Mouse (Mus musculus): Measurements from ENCODE around the gene Nsun6. TPM values are rescaled to one million over a fixed set of nuclear protein-coding genes. Genes with fewer than 3 reads are reported as not detected.

Nsun6 gene
- polyA plus RNA-seq (2015; fragmentation: Nextera tagmentation; extraction: Ambion mirVana), result 7.6 and 8.3 TPM in 2 replicates

GRCm38 (mm10) chr2:15054945-15055637 is at the start of gene Nsun6:
Gene Nsun6 (minus strand): TSS chr2:15055069.
- peak within 1 kb of the TSS; percentile 97 for H3K4me3 ChIP-seq
- peaks cover 36% of the 10 kb centered on the region for H3K4me1 ChIP-seq
- WGBS, result under 1% methylated on average over 75 of the region's 75 CpGs
- peak within 1 kb of the TSS; percentile 93 for H3K27ac ChIP-seq (replicated peaks)
- ATAC-seq (ENCODE audit: extremely low read depth, insufficient number of reproducible peaks, low FRiP score, low TSS enrichment), result peak; percentile 98
- H3K36me3 ChIP-seq, result no peaks in the 10 kb centered on the region
- no peaks in the 10 kb centered on the region for H3K27me3 ChIP-seq (replicated peaks)
- H3K9me3 ChIP-seq, result no peaks in the 10 kb centered on the region
- H3K4me2 ChIP-seq, result peak within 1 kb of the TSS; percentile 82
- peak within 1 kb of the TSS; percentile 98 for H3K9ac ChIP-seq

DNA sequence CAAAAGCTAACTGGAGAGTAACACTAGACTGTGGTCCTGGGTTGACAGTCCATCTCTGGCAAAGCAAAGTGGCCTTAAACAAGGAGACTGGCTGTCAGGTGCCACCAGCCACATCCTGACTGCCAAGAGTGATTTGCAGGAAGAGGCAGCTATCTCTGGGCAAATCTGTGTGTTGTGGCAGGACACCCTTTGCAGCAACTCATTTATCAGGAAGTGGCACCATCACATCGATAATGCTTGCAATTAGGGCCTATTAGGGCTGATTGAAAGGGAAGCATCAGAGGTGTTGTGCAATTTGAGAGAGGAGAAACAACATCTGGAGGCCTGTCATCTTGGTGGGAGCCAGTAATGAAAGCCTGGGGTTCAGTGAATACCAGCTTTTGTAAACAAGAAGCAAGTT is 49.5 kb upstream of the Nsun6 start:
- ATAC-seq (ENCODE audit: extremely low read depth, insufficient number of reproducible peaks, low FRiP score, low TSS enrichment), result no peak
- WGBS, result 41% methylated on average over 1 of the region's 1 CpGs

GRCm38 (mm10) chr2:15096514-15097090 is 41.7 kb upstream of the Nsun6 start:
- Histone ChIP-seq H3K4me1 (no peaks in the 10 kb centered on the region), H3K27ac (replicated peaks) (no peak overlapping the region), H3K9me3 (no peaks in the 10 kb centered on the region), H3K4me3 (no peak overlapping the region), H3K27me3 (replicated peaks) (no peaks in the 10 kb centered on the region), H3K36me3 (no peaks in the 10 kb centered on the region), H3K4me2 (no peak overlapping the region), H3K9ac (no peak overlapping the region)
- no peak for ATAC-seq (ENCODE audit: extremely low read depth, insufficient number of reproducible peaks, low FRiP score, low TSS enrichment)
- 49% methylated on average over 3 of the region's 3 CpGs for WGBS

More for the DNA sequence above, 49.5 kb upstream of the Nsun6 start:
- Histone ChIP-seq H3K9ac (no peak overlapping the region), H3K4me3 (no peak overlapping the region), H3K27me3 (replicated peaks) (no peaks in the 10 kb centered on the region), H3K9me3 (no peaks in the 10 kb centered on the region), H3K27ac (replicated peaks) (no peak overlapping the region), H3K4me1 (no peaks in the 10 kb centered on the region), H3K36me3 (no peaks in the 10 kb centered on the region), H3K4me2 (no peak overlapping the region)

DNA sequence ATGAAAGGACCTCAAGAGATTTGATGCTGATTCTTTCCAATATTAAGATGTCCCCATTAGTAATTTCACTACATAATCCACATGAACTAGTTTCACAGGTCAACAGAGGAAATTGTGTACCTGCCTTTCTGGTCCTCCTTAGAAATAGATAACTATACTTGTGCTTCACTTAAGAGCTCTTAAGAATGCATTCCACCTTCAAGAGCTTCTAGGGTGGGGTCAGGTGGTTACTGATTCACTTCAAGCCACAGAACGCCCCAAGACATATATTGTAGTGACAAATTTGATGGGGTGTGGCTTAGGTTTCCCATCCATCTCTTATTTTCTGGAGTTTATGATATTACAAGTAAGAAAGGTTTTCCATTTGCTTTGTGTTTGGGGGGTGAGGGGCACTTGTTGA is 32.4 kb upstream of the Nsun6 start:
- H3K9me3 ChIP-seq, result no peaks in the 10 kb centered on the region
- H3K9ac ChIP-seq, result no peak overlapping the region
- H3K4me3 ChIP-seq, result no peak overlapping the region
- no peak overlapping the region for H3K27ac ChIP-seq (replicated peaks)
- H3K4me2 ChIP-seq, result no peak overlapping the region
- peaks cover 21% of the 10 kb centered on the region for H3K36me3 ChIP-seq
- ATAC-seq (ENCODE audit: extremely low read depth, insufficient number of reproducible peaks, low FRiP score, low TSS enrichment), result no peak
- 66% methylated on average over 1 of the region's 1 CpGs for WGBS
- no peaks in the 10 kb centered on the region for H3K27me3 ChIP-seq (replicated peaks)
- H3K4me1 ChIP-seq, result no peaks in the 10 kb centered on the region

GRCm38 (mm10) chr2:15083702-15084101 is 28.8 kb upstream of the Nsun6 start:
- H3K4me1 ChIP-seq, result no peaks in the 10 kb centered on the region
- H3K27me3 ChIP-seq (replicated peaks), result no peaks in the 10 kb centered on the region
- H3K36me3 ChIP-seq, result peaks cover 51% of the 10 kb centered on the region
- no peak overlapping the region for H3K4me2 ChIP-seq
- ATAC-seq (ENCODE audit: extremely low read depth, insufficient number of reproducible peaks, low FRiP score, low TSS enrichment), result no peak
- H3K4me3 ChIP-seq, result no peak overlapping the region
- no peak overlapping the region for H3K27ac ChIP-seq (replicated peaks)
- WGBS, result 94% methylated on average over 2 of the region's 2 CpGs
- H3K9ac ChIP-seq, result no peak overlapping the region
- no peaks in the 10 kb centered on the region for H3K9me3 ChIP-seq

GRCm38 (mm10) chr2:15067091-15067490 is 12.2 kb upstream of the Nsun6 start:
- no peaks in the 10 kb centered on the region for H3K9me3 ChIP-seq
- no peak overlapping the region for H3K4me3 ChIP-seq
- no peaks in the 10 kb centered on the region for H3K27me3 ChIP-seq (replicated peaks)
- 63% methylated on average over 5 of the region's 5 CpGs for WGBS
- no peak for ATAC-seq (ENCODE audit: extremely low read depth, insufficient number of reproducible peaks, low FRiP score, low TSS enrichment)
- no peak overlapping the region for H3K9ac ChIP-seq
- peaks cover 34% of the 10 kb centered on the region for H3K4me1 ChIP-seq
- no peak overlapping the region for H3K4me2 ChIP-seq
- H3K36me3 ChIP-seq, result peaks cover 39% of the 10 kb centered on the region
- H3K27ac ChIP-seq (replicated peaks), result no peak overlapping the region

- H3K4me3 ChIP-seq, result no peak overlapping the region
- H3K9ac ChIP-seq, result no peak overlapping the region
- H3K27me3 ChIP-seq (replicated peaks), result no peaks in the 10 kb centered on the region
- no peak overlapping the region for H3K4me2 ChIP-seq
- ATAC-seq (ENCODE audit: extremely low read depth, insufficient number of reproducible peaks, low FRiP score, low TSS enrichment), result no peak
- H3K36me3 ChIP-seq, result peaks cover 26% of the 10 kb centered on the region
- H3K27ac ChIP-seq (replicated peaks), result 0 out of 2 replicates have a peak overlapping the region, but pooled peaks have one; percentile 24
- no peaks in the 10 kb centered on the region for H3K9me3 ChIP-seq
- peaks cover 35% of the 10 kb centered on the region for H3K4me1 ChIP-seq
- 59% methylated on average over 2 of the region's 2 CpGs for WGBS
These were observed 10.6 kb upstream of the Nsun6 start for GRCm38 (mm10) chr2:15065447-15065846.

- H3K9me3 ChIP-seq, result no peaks in the 10 kb centered on the region
- no peak overlapping the region for H3K4me2 ChIP-seq
- H3K9ac ChIP-seq, result no peak overlapping the region
- peaks cover 40% of the 10 kb centered on the region for H3K4me1 ChIP-seq
- no peaks in the 10 kb centered on the region for H3K27me3 ChIP-seq (replicated peaks)
- H3K4me3 ChIP-seq, result no peak overlapping the region
- no peak overlapping the region for H3K27ac ChIP-seq (replicated peaks)
- H3K36me3 ChIP-seq, result peaks cover 18% of the 10 kb centered on the region
- no peak for ATAC-seq (ENCODE audit: extremely low read depth, insufficient number of reproducible peaks, low FRiP score, low TSS enrichment)
- WGBS, result 77% methylated on average over 7 of the region's 7 CpGs
These were observed 9.8 kb upstream of the Nsun6 start for GRCm38 (mm10) chr2:15064380-15065269.

DNA sequence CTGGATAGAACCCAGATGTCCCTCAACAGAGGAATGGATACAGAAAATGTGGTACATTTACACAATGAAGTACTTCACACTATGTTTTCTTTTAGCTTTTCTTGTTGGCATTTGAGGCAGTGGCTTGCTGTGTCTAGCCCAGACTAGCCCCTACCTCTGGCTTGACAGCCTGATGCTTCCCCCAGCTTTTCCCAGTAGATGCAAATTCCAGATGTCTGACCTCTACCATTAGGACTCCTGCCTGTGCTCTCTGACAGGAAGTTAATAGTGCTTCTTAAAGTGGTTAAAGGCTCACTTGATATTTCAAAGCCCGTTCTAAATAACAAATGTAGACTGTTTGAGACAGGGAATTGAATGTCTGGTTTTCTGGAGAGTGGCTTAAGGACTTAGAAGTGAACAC is 8.9 kb upstream of the Nsun6 start:
- no peak for ATAC-seq (ENCODE audit: extremely low read depth, insufficient number of reproducible peaks, low FRiP score, low TSS enrichment)

DNA sequence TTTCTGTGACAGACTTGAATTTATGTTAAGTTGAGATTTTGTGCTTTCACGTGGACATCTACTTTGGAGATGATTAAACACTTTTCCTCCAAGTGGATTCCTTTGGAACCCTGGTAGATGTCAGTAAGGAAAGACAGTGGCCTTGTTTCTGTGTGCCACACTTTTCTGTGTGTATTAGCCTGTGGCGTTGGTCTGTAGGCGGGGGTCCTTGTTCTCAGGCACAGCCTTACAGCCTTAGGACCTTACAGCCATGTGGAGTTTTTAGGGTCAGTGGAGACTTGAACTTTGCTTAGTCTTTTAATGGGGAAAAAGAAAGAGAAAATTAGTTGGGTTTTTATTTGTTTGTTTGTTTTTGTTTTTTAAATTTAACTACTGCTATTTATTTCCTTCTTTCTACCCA is 6.0 kb upstream of the Nsun6 start:
- Histone ChIP-seq H3K36me3 (no peaks in the 10 kb centered on the region), H3K4me1 (peaks cover 60% of the 10 kb centered on the region), H3K27me3 (replicated peaks) (no peaks in the 10 kb centered on the region), H3K4me2 (no peak overlapping the region), H3K27ac (replicated peaks) (no peak overlapping the region), H3K9ac (no peak overlapping the region), H3K9me3 (no peaks in the 10 kb centered on the region), H3K4me3 (no peak overlapping the region)
- no peak for ATAC-seq (ENCODE audit: extremely low read depth, insufficient number of reproducible peaks, low FRiP score, low TSS enrichment)
- WGBS, result 82% methylated on average over 3 of the region's 3 CpGs

More for the DNA sequence above, 8.9 kb upstream of the Nsun6 start:
- H3K9me3 ChIP-seq, result no peaks in the 10 kb centered on the region
- H3K4me2 ChIP-seq, result no peak overlapping the region
- H3K4me1 ChIP-seq, result peaks cover 40% of the 10 kb centered on the region
- H3K36me3 ChIP-seq, result peaks cover 12% of the 10 kb centered on the region
- no peaks in the 10 kb centered on the region for H3K27me3 ChIP-seq (replicated peaks)
- no peak overlapping the region for H3K9ac ChIP-seq
- 77% methylated on average over 1 of the region's 1 CpGs for WGBS
- no peak overlapping the region for H3K4me3 ChIP-seq
- H3K27ac ChIP-seq (replicated peaks), result no peak overlapping the region

- no peaks in the 10 kb centered on the region for H3K36me3 ChIP-seq
- peaks cover 46% of the 10 kb centered on the region for H3K4me1 ChIP-seq
- H3K4me2 ChIP-seq, result no peak overlapping the region
- H3K4me3 ChIP-seq, result no peak overlapping the region
- H3K9ac ChIP-seq, result no peak overlapping the region
- no peaks in the 10 kb centered on the region for H3K27me3 ChIP-seq (replicated peaks)
- H3K27ac ChIP-seq (replicated peaks), result no peak overlapping the region
- 68% methylated on average over 5 of the region's 5 CpGs for WGBS
- ATAC-seq (ENCODE audit: extremely low read depth, insufficient number of reproducible peaks, low FRiP score, low TSS enrichment), result no peak
- no peaks in the 10 kb centered on the region for H3K9me3 ChIP-seq
These were observed 3.4 kb upstream of the Nsun6 start for GRCm38 (mm10) chr2:15058227-15058626.

Data from heart, embryonic 13.5 days (tissue).